Mouse (Mus musculus): ENCODE results near the gene Tubb4a.

The Tubb4a gene

GRCm38 (mm10) chr17:57058891-57059485, 28.6 kb downstream of the Tubb4a start, which contains the start of gene Crb3:
Crb3 (plus strand) TSS chr17:57059105.
- DNase-seq (ENCODE audit: low spot score) = no peak

- no peak for DNase-seq (ENCODE audit: low spot score)
Observed at GRCm38 (mm10) chr17:57056246-57056645, 31.3 kb downstream of the Tubb4a start.

- DNase-seq (ENCODE audit: low spot score) = peak; percentile 36
Observed at GRCm38 (mm10) chr17:57051679-57052078, 35.9 kb downstream of the Tubb4a start.

- no peak for DNase-seq (ENCODE audit: low spot score)
Observed at GRCm38 (mm10) chr17:57048816-57049215, 38.8 kb downstream of the Tubb4a start.

- DNase-seq (ENCODE audit: low spot score) = no peak
Observed at GRCm38 (mm10) chr17:57047406-57047805, 40.2 kb downstream of the Tubb4a start.

GRCm38 (mm10) chr17:57041554-57041953, 46.0 kb downstream of the Tubb4a start, which contains the start of gene Slc25a41:
Slc25a41 (minus strand) TSS chr17:57041654.
- DNase-seq (ENCODE audit: low spot score) = no peak

GRCm38 (mm10) chr17:57038978-57039377, 48.6 kb downstream of the Tubb4a start:
- no peak for DNase-seq (ENCODE audit: low spot score)

GRCm38 (mm10) chr17:57032854-57033253, 54.7 kb downstream of the Tubb4a start:
- DNase-seq (ENCODE audit: low spot score) = no peak

GRCm38 (mm10) chr17:57031661-57032420, 55.7 kb downstream of the Tubb4a start:
- peak; percentile 100 for DNase-seq (ENCODE audit: low spot score)

GRCm38 (mm10) chr17:57030931-57031660, 56.5 kb downstream of the Tubb4a start, which contains the start of gene Khsrp:
Khsrp (minus strand) TSS chr17:57031522.
- DNase-seq (ENCODE audit: low spot score) = peak; percentile 39
